Mouse (Mus musculus): Measurements from ENCODE around the gene Rnf212b. TPM values are rescaled to one million over a fixed set of nuclear protein-coding genes. Genes with fewer than 3 reads are reported as not detected.

The Rnf212b gene
- total and polyA plus RNA-seq, 2 experiments, result not detected

DNA sequence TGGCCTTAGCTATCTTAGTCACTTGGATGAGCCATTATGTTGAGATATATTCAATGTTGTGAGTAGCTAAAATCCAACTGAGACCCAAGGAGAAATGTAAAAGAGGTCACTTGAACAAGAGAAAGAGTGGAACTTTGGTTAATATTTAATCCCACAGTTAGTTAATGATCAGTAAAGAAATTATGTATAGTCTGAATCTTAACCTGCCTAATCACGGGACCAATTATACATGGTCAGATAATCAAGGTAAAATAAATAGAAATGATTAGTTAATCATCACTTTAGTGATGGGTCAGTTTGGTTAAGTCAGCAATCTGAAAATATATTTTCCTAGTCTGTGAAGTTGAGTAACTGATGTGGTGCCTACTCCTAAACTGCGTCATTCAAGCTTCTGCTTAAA lies 8.4 kb downstream of the Rnf212b start:
- 29% methylated on average over 2 of the region's 2 CpGs for WGBS
- Histone ChIP-seq H3K9ac (ENCODE audit: low read depth, low read length) (no peak overlapping the region), H3K4me3 (ENCODE audit: insufficient read depth, low read depth, low read length) (no peak overlapping the region), H3K4me1 (ENCODE audit: control insufficient read depth, insufficient read depth, low read length) (no peaks in the 10 kb centered on the region; the same call in 1 of the 2 replicates), H3K27me3 (ENCODE audit: control insufficient read depth, insufficient read depth, low read length) (no peaks in the 10 kb centered on the region), H3K27ac (replicated peaks; ENCODE audit: insufficient read depth, low read depth, low read length) (no peak overlapping the region), H3K79me2 (ENCODE audit: control insufficient read depth, insufficient read depth, low read length) (no peaks in the 10 kb centered on the region), H3K36me3 (ENCODE audit: control insufficient read depth, insufficient read depth, low read length) (no peaks in the 10 kb centered on the region)
- DNase-seq (ENCODE audit: extremely low read depth, low read depth, low spot score), result peak; percentile 30
- TF ChIP-seq CTCF (IDR thresholded peaks at IDR 0.05; ENCODE audit: low read depth, low read length) (no peak), POLR2A (IDR thresholded peaks at IDR 0.05; ENCODE audit: extremely low read depth, insufficient read depth, low read length) (no peak)

DNA sequence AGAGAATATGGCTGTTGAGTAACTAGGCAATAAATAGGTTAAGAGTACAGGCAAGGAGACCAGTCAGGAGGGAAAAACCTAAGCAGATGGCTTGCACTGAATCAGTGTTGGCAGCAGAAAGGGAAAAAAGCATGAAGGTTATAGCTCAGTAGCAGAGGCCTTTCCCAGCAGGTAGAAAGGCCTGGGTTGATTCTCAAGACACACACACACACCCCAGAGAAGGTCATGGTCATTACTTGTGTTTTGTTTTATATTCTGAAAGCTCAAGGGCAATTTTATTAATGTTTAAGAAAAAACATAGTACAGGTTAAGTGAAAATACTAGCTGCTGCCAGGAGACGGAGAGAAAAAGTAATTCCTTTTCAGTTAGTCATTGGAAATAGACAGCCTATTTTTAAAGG lies 9.8 kb downstream of the Rnf212b start:
- no peaks in the 10 kb centered on the region for H3K79me2 ChIP-seq (ENCODE audit: control insufficient read depth, insufficient read depth, low read length)
- no peak overlapping the region for H3K27ac ChIP-seq (replicated peaks; ENCODE audit: insufficient read depth, low read depth, low read length)

DNA sequence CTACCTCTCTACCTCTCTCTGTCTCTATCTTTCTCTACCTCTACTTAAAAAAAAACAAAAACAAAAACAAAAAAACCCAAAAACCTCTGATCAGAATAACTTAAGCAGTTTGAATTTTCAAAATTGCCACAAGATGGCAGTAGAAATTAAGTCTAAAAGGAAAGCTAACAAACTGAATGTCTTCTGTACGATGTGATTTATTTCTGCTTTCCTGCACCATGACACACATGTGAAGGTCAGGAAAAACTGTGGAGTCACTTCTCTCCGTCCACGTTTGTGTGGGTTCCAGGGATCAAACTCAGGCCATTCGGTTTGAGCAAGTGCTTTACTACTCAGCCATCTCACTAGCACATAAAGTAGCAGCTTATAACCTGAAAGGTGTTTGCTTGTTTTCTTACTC lies 29.5 kb downstream of the Rnf212b start:
- Histone ChIP-seq H3K4me1 (ENCODE audit: control insufficient read depth, insufficient read depth, low read length) (peaks cover 2% of the 10 kb centered on the region; the same call in 1 of the 2 replicates), H3K36me3 (ENCODE audit: control insufficient read depth, insufficient read depth, low read length) (no peaks in the 10 kb centered on the region), H3K4me3 (ENCODE audit: insufficient read depth, low read depth, low read length) (no peak overlapping the region), H3K27me3 (ENCODE audit: control insufficient read depth, insufficient read depth, low read length) (no peaks in the 10 kb centered on the region), H3K79me2 (ENCODE audit: control insufficient read depth, insufficient read depth, low read length) (no peaks in the 10 kb centered on the region), H3K27ac (replicated peaks; ENCODE audit: insufficient read depth, low read depth, low read length) (no peak overlapping the region), H3K9ac (ENCODE audit: low read depth, low read length) (no peak overlapping the region)
- peak; percentile 54 for TF ChIP-seq CTCF (IDR thresholded peaks at IDR 0.05; ENCODE audit: low read depth, low read length)
- TF ChIP-seq POLR2A (IDR thresholded peaks at IDR 0.05; ENCODE audit: extremely low read depth, insufficient read depth, low read length), result no peak
- under 1% methylated on average over 4 of the region's 4 CpGs for WGBS
- DNase-seq (ENCODE audit: extremely low read depth, low read depth, low spot score), result peak; percentile 46

More for the DNA sequence above, 9.8 kb downstream of the Rnf212b start:
- DNase-seq (ENCODE audit: extremely low read depth, low read depth, low spot score), result no peak
- Histone ChIP-seq H3K4me3 (ENCODE audit: insufficient read depth, low read depth, low read length) (no peak overlapping the region), H3K4me1 (ENCODE audit: control insufficient read depth, insufficient read depth, low read length) (no peaks in the 10 kb centered on the region; the same call in 1 of the 2 replicates), H3K27me3 (ENCODE audit: control insufficient read depth, insufficient read depth, low read length) (no peaks in the 10 kb centered on the region), H3K9ac (ENCODE audit: low read depth, low read length) (no peak overlapping the region), H3K36me3 (ENCODE audit: control insufficient read depth, insufficient read depth, low read length) (no peaks in the 10 kb centered on the region)
- TF ChIP-seq POLR2A (IDR thresholded peaks at IDR 0.05; ENCODE audit: extremely low read depth, insufficient read depth, low read length) (no peak), CTCF (IDR thresholded peaks at IDR 0.05; ENCODE audit: low read depth, low read length) (no peak)
- 86% methylated on average over 1 of the region's 1 CpGs for WGBS

DNA sequence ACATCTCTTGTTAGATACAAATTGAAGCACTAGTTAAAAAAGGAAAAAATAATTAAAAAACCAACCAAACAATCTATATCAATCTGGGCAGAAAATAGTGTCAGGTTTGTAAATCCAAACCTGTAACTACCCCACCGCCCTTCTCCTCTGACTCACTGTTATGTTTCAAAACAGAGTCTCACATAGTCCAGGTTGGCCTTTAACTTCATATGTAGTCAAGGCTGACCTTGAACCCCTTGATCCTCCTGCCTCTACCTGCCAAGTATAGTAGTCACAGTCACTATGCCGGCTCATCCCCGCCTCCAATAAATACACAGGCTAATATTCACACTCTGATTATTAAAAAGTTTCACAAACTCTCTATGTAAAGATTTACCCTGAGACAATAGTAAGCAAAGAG lies 41.8 kb downstream of the Rnf212b start:
- Histone ChIP-seq H3K36me3 (ENCODE audit: control insufficient read depth, insufficient read depth, low read length) (no peaks in the 10 kb centered on the region), H3K4me1 (ENCODE audit: control insufficient read depth, insufficient read depth, low read length) (no peaks in the 10 kb centered on the region; the same call in 1 of the 2 replicates), H3K4me3 (ENCODE audit: insufficient read depth, low read depth, low read length) (no peak overlapping the region), H3K9ac (ENCODE audit: low read depth, low read length) (no peak overlapping the region), H3K27ac (replicated peaks; ENCODE audit: insufficient read depth, low read depth, low read length) (no peak overlapping the region), H3K27me3 (ENCODE audit: control insufficient read depth, insufficient read depth, low read length) (no peaks in the 10 kb centered on the region), H3K79me2 (ENCODE audit: control insufficient read depth, insufficient read depth, low read length) (no peaks in the 10 kb centered on the region)
- 28% methylated on average over 3 of the region's 3 CpGs for WGBS
- TF ChIP-seq POLR2A (IDR thresholded peaks at IDR 0.05; ENCODE audit: extremely low read depth, insufficient read depth, low read length), result no peak
- TF ChIP-seq CTCF (IDR thresholded peaks at IDR 0.05; ENCODE audit: low read depth, low read length), result no peak
- peak; percentile 52 for DNase-seq (ENCODE audit: extremely low read depth, low read depth, low spot score)

DNA sequence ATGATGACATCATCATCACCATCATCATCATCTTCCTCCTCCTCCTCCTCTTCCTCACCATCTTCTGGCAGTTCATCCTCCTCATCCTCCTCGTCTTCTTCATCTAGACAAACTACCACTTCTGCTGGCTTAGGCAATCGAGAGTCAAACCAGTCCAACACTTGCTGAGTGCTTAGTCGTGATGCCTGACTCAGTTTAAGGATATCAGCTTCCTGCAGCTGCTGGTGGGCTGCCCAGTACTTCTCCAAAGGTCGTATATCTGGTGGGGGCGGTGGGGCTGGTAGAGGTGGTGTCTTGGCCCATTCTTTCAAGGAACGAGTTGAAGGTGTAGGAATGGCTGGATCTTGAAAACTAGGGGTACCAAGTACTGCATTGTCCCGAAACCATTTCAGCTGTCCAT lies 42.8 kb downstream of the Rnf212b start:
- Histone ChIP-seq H3K27ac (replicated peaks; ENCODE audit: insufficient read depth, low read depth, low read length) (no peak overlapping the region), H3K4me3 (ENCODE audit: insufficient read depth, low read depth, low read length) (no peak overlapping the region), H3K36me3 (ENCODE audit: control insufficient read depth, insufficient read depth, low read length) (no peaks in the 10 kb centered on the region), H3K9ac (ENCODE audit: low read depth, low read length) (no peak overlapping the region), H3K27me3 (ENCODE audit: control insufficient read depth, insufficient read depth, low read length) (no peaks in the 10 kb centered on the region), H3K79me2 (ENCODE audit: control insufficient read depth, insufficient read depth, low read length) (no peaks in the 10 kb centered on the region), H3K4me1 (ENCODE audit: control insufficient read depth, insufficient read depth, low read length) (no peaks in the 10 kb centered on the region; the same call in 1 of the 2 replicates)
- DNase-seq (ENCODE audit: extremely low read depth, low read depth, low spot score), result no peak
- 86% methylated on average over 7 of the region's 7 CpGs for WGBS
- TF ChIP-seq POLR2A (IDR thresholded peaks at IDR 0.05; ENCODE audit: extremely low read depth, insufficient read depth, low read length) (no peak), CTCF (IDR thresholded peaks at IDR 0.05; ENCODE audit: low read depth, low read length) (no peak)

DNA sequence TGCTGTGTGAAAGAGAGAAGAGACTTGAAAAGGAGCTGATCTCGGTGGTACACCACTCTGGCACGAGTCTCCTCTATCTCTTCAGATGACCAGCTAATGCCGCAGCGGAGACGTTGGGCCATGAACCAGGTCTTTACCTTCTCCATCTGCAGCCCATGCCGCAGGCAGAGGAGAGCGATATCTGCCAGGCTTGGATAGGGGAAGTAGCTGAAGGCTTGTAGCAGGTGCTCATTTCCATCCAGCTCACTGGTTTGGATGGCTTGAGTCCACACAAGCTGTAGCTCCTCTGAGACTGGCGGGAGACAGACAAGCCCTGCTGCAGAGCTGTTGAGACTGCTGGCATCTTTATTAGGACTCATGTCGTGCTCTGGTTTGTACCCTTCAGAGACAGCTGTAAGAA lies 44.0 kb downstream of the Rnf212b start:
- 98% methylated on average over 9 of the region's 9 CpGs for WGBS
- no peaks in the 10 kb centered on the region for H3K36me3 ChIP-seq (ENCODE audit: control insufficient read depth, insufficient read depth, low read length)
- DNase-seq (ENCODE audit: extremely low read depth, low read depth, low spot score), result no peak
- H3K27ac ChIP-seq (replicated peaks; ENCODE audit: insufficient read depth, low read depth, low read length), result no peak overlapping the region
- no peaks in the 10 kb centered on the region; the same call in 1 of the 2 replicates for H3K4me1 ChIP-seq (ENCODE audit: control insufficient read depth, insufficient read depth, low read length)
- H3K4me3 ChIP-seq (ENCODE audit: insufficient read depth, low read depth, low read length), result no peak overlapping the region
- no peak for TF ChIP-seq POLR2A (IDR thresholded peaks at IDR 0.05; ENCODE audit: extremely low read depth, insufficient read depth, low read length)
- TF ChIP-seq CTCF (IDR thresholded peaks at IDR 0.05; ENCODE audit: low read depth, low read length), result no peak
- H3K79me2 ChIP-seq (ENCODE audit: control insufficient read depth, insufficient read depth, low read length), result no peaks in the 10 kb centered on the region
- H3K27me3 ChIP-seq (ENCODE audit: control insufficient read depth, insufficient read depth, low read length), result no peaks in the 10 kb centered on the region
- H3K9ac ChIP-seq (ENCODE audit: low read depth, low read length), result no peak overlapping the region
